Mouse (Mus musculus) cerebellum, adult 2 months (tissue): ENCODE data around the gene Kirrel3. TPM values are rescaled to one million over a fixed set of nuclear protein-coding genes. Genes with fewer than 3 reads are reported as not detected.
A peak's percentile ranks its signal among the peaks of the same experiment; 100 is the strongest.

Experiments used
- DNase-seq, 2 experiments: peaks; one replicate each; pipeline ENCODE4 v3.0.0; 2021
- H3K27ac ChIP-seq: fragments of 200-500 bp; 2 replicates; pipeline ENCODE4 v1.5.1; 2012; ENCODE audit warnings: low read length, control low read depth, inconsistent platforms; ENCODE audit not compliant: insufficient read depth
- H3K27me3 ChIP-seq: fragments of 200-500 bp; 2 replicates; pipeline ENCODE4 v1.6.1; 2012; ENCODE audit warnings: inconsistent platforms, mild to moderate bottlenecking, low read length, moderate library complexity; ENCODE audit not compliant: control insufficient read depth, insufficient read depth
- H3K4me1 ChIP-seq: fragments of 200-500 bp; 2 replicates; pipeline ENCODE4 v1.6.1; 2011; ENCODE audit warnings: low read length; ENCODE audit not compliant: control insufficient read depth, insufficient read depth
- H3K4me3 ChIP-seq: fragments of 200-500 bp; replicated peaks from 2 replicates; pipeline ENCODE3; 2011; ENCODE audit warnings: mild to moderate bottlenecking, low read depth, low read length, control low read depth; ENCODE audit not compliant: insufficient read depth
- CTCF ChIP-seq: fragments of 200-500 bp; IDR thresholded peaks from 2 replicates; pipeline ENCODE4 v1.5.1; 2011; ENCODE audit warnings: low read depth, mild to moderate bottlenecking, control low read depth, low read length, moderate library complexity, borderline replicate concordance; ENCODE audit not compliant: insufficient read depth
- POLR2A ChIP-seq: fragments of 200-500 bp; IDR thresholded peaks from 2 replicates; pipeline ENCODE4 v1.6.1; 2011; ENCODE audit warnings: low read length, control low read depth, borderline replicate concordance; ENCODE audit not compliant: insufficient read depth
- WGBS: fragments of 180-500 bp; shearing (Covaris S2); methylation state at CpG from one replicate; pipeline ENCODE4 v1.1.7; 2018; 5-methylcytosine and 5-hydroxymethylcytosine counted together
- polyA plus RNA-seq: library from polyadenylated mRNA; depleted of rRNA; stranded (reverse); fragments of >200 nt; gene quantifications from 2 replicates; pipeline ENCODE4 v1.2.3, GENCODE M21; 2012

The Kirrel3 gene
- polyA plus RNA-seq, 1 experiment = 63.5 TPM

- no peak for TF ChIP-seq POLR2A
- no peak for TF ChIP-seq CTCF
- H3K4me1 ChIP-seq = peaks cover 10% of the 10 kb centered on the region; the same call in 1 of the 2 replicates
- no peak overlapping the region for H3K27ac ChIP-seq
- no peak overlapping the region for H3K4me3 ChIP-seq
- WGBS = 46% methylated on average over 1 of the region's 1 CpGs
- no peaks in the 10 kb centered on the region for H3K27me3 ChIP-seq
- DNase-seq = no peak
Measured at GRCm38 (mm10) chr9:34582496-34582895, 96.8 kb downstream of the Kirrel3 start.

GRCm38 (mm10) chr9:34585487-34585886 lies 99.8 kb downstream of the Kirrel3 start:
- no peak overlapping the region for H3K27ac ChIP-seq
- no peak overlapping the region for H3K4me3 ChIP-seq
- peaks cover 2% of the 10 kb centered on the region; the same call in 1 of the 2 replicates for H3K4me1 ChIP-seq
- TF ChIP-seq POLR2A (no peak), CTCF (no peak)
- DNase-seq = no peak
- 73% methylated on average over 2 of the region's 2 CpGs for WGBS
- no peaks in the 10 kb centered on the region for H3K27me3 ChIP-seq

- Histone ChIP-seq H3K4me3 (no peak overlapping the region), H3K4me1 (no peaks in the 10 kb centered on the region; the same call in 1 of the 2 replicates), H3K27me3 (no peaks in the 10 kb centered on the region), H3K27ac (no peak overlapping the region)
- peak in 1 of 2 experiments; percentile 72 for DNase-seq
- TF ChIP-seq POLR2A = no peak
- no peak for TF ChIP-seq CTCF
- WGBS = 29% methylated on average over 2 of the region's 2 CpGs
Measured at GRCm38 (mm10) chr9:34586080-34586479, 100.4 kb downstream of the Kirrel3 start.

- TF ChIP-seq POLR2A = no peak
- TF ChIP-seq CTCF = no peak
- Histone ChIP-seq H3K4me3 (no peak overlapping the region), H3K27me3 (no peaks in the 10 kb centered on the region), H3K27ac (no peak overlapping the region), H3K4me1 (no peaks in the 10 kb centered on the region; the same call in 1 of the 2 replicates)
- 90% methylated on average over 1 of the region's 1 CpGs for WGBS
- no peak for DNase-seq
Measured at GRCm38 (mm10) chr9:34589799-34590198, 104.1 kb downstream of the Kirrel3 start.

GRCm38 (mm10) chr9:34592073-34592610 lies 106.4 kb downstream of the Kirrel3 start:
- Histone ChIP-seq H3K4me1 (no peaks in the 10 kb centered on the region), H3K4me3 (no peak overlapping the region), H3K27ac (no peak overlapping the region), H3K27me3 (no peaks in the 10 kb centered on the region)
- 78% methylated on average over 3 of the region's 3 CpGs for WGBS
- no peak for DNase-seq
- no peak for TF ChIP-seq POLR2A
- TF ChIP-seq CTCF = no peak

GRCm38 (mm10) chr9:34593889-34594288 lies 108.2 kb downstream of the Kirrel3 start:
- H3K27ac ChIP-seq = no peak overlapping the region
- no peak for TF ChIP-seq POLR2A
- TF ChIP-seq CTCF = no peak
- 97% methylated on average over 4 of the region's 4 CpGs for WGBS

GRCm38 (mm10) chr9:34600326-34600725 lies 114.6 kb downstream of the Kirrel3 start:
- DNase-seq = no peak
- 89% methylated on average over 4 of the region's 4 CpGs for whole genome bisulfite sequencing
- Histone ChIP-seq H3K4me1 (no peaks in the 10 kb centered on the region; the same call in 1 of the 2 replicates), H3K27ac (no peak overlapping the region), H3K27me3 (no peaks in the 10 kb centered on the region), H3K4me3 (no peak overlapping the region)
- TF ChIP-seq POLR2A (no peak), CTCF (no peak)

More at GRCm38 (mm10) chr9:34593889-34594288, 108.2 kb downstream of the Kirrel3 start:
- no peak for DNase-seq
- H3K27me3 ChIP-seq = no peaks in the 10 kb centered on the region
- H3K4me3 ChIP-seq = no peak overlapping the region
- no peaks in the 10 kb centered on the region for H3K4me1 ChIP-seq

GRCm38 (mm10) chr9:34603750-34604149 lies 118.1 kb downstream of the Kirrel3 start:
- no peak overlapping the region for H3K27ac ChIP-seq
- no peaks in the 10 kb centered on the region for H3K27me3 ChIP-seq
- DNase-seq = no peak
- TF ChIP-seq CTCF (no peak), POLR2A (no peak)
- WGBS = 75% methylated on average over 7 of the region's 7 CpGs
- H3K4me3 ChIP-seq = no peak overlapping the region
- peaks cover 3% of the 10 kb centered on the region; the same call in 1 of the 2 replicates for H3K4me1 ChIP-seq

GRCm38 (mm10) chr9:34604931-34605330 lies 119.2 kb downstream of the Kirrel3 start:
- WGBS = 89% methylated on average over 4 of the region's 4 CpGs
- no peak overlapping the region for H3K27ac ChIP-seq
- DNase-seq = no peak
- H3K4me1 ChIP-seq = peaks cover 3% of the 10 kb centered on the region; the same call in 1 of the 2 replicates
- no peaks in the 10 kb centered on the region for H3K27me3 ChIP-seq
- H3K4me3 ChIP-seq = no peak overlapping the region
- TF ChIP-seq POLR2A = no peak
- no peak for TF ChIP-seq CTCF
